Mouse (Mus musculus): ENCODE results near the gene Lmo3. TPM values are rescaled to one million over a fixed set of nuclear protein-coding genes. Genes with fewer than 3 reads are reported as not detected.

Gene Lmo3
- polyA plus RNA-seq, 1 experiment from 2014 or later = 1.3 TPM

GRCm38 (mm10) chr6:138323325-138323724, 258.4 kb downstream of the Lmo3 start:
- no peak for ATAC-seq (ENCODE audit: low FRiP score, low TSS enrichment)
- 89% methylated on average over 14 of the region's 14 CpGs for WGBS

GRCm38 (mm10) chr6:138320190-138320737, 261.5 kb downstream of the Lmo3 start:
- H3K27ac ChIP-seq (replicated peaks) = no peak overlapping the region
- 57% methylated on average over 8 of the region's 8 CpGs for WGBS
- H3K4me2 ChIP-seq (replicated peaks; ENCODE audit: low read depth) = no peak overlapping the region
- no peaks in the 10 kb centered on the region for H3K36me3 ChIP-seq (ENCODE audit: control insufficient read depth, insufficient read depth, low read length)
- ATAC-seq (ENCODE audit: low FRiP score, low TSS enrichment) (no peak), DNase-seq (ENCODE audit: low spot score) (no peak)
- H3K9me3 ChIP-seq (ENCODE audit: control insufficient read depth, low read length) = no peaks in the 10 kb centered on the region
- no peaks in the 10 kb centered on the region for H3K27me3 ChIP-seq (ENCODE audit: control insufficient read depth, insufficient read depth, low read length)
- no peaks in the 10 kb centered on the region for H3K4me1 ChIP-seq (replicated peaks; ENCODE audit: control insufficient read depth, insufficient read depth)
- H3K4me3 ChIP-seq (ENCODE audit: low read depth, low read length) = no peak overlapping the region
- H3K9ac ChIP-seq (ENCODE audit: low read length) = no peak overlapping the region
- TF ChIP-seq EP300 (optimal IDR thresholded peaks at IDR 0.05) (no peak), CTCF (IDR thresholded peaks at IDR 0.05; ENCODE audit: low read depth) (no peak)

More at GRCm38 (mm10) chr6:138323325-138323724, 258.4 kb downstream of the Lmo3 start:
- Histone ChIP-seq H3K27me3 (ENCODE audit: control insufficient read depth, insufficient read depth, low read length) (no peaks in the 10 kb centered on the region), H3K4me1 (replicated peaks; ENCODE audit: control insufficient read depth, insufficient read depth) (no peaks in the 10 kb centered on the region), H3K9me3 (ENCODE audit: control insufficient read depth, low read length) (no peaks in the 10 kb centered on the region), H3K36me3 (ENCODE audit: control insufficient read depth, insufficient read depth, low read length) (no peaks in the 10 kb centered on the region), H3K4me3 (ENCODE audit: low read depth, low read length) (no peak overlapping the region), H3K4me2 (replicated peaks; ENCODE audit: low read depth) (no peak overlapping the region), H3K27ac (replicated peaks) (no peak overlapping the region), H3K9ac (ENCODE audit: low read length) (no peak overlapping the region)
- TF ChIP-seq EP300 (optimal IDR thresholded peaks at IDR 0.05) = no peak
- no peak for TF ChIP-seq CTCF (IDR thresholded peaks at IDR 0.05; ENCODE audit: low read depth)
- DNase-seq (ENCODE audit: low spot score) = no peak

Other genes with a start within 250 kb of the Lmo3 start
- gene Igbp1b, start 76.6 kb upstream of the Lmo3 start, polyA plus RNA-seq (2015; fragmentation: Nextera tagmentation; extraction: Ambion mirVana) = not detected in 2 replicates